Mouse (Mus musculus) gastrocnemius, adult 2 months (tissue): ENCODE measurements around the gene Rxrb. TPM values are rescaled to one million over a fixed set of nuclear protein-coding genes. Genes with fewer than 3 reads are reported as not detected.

Experiments used
- DNase-seq: peaks from one replicate; pipeline ENCODE4 v3.0.0; 2022
- H3K27ac ChIP-seq: fragments of 200-600 bp; 2 replicates; pipeline ENCODE4 v1.8.1; 2022; ENCODE audit warnings: mild to moderate bottlenecking
- H3K4me3 ChIP-seq: fragments of 200-600 bp; 2 replicates; pipeline ENCODE4 v1.8.1; 2022; ENCODE audit warnings: mild to moderate bottlenecking, moderate library complexity
- CTCF ChIP-seq: fragments of 200-600 bp; IDR thresholded peaks from 2 replicates; pipeline ENCODE4 v1.8.1; 2022; ENCODE audit warnings: antibody characterized with exemption, mild to moderate bottlenecking, moderate library complexity
- intact Hi-C: fragments of 180-260 bp; cut with DNase I; formaldehyde crosslinking; loops from one replicate; pipeline ENCODE4 v1.15.1; 2025
- microRNA-seq: library from miRNA; unstranded; fragments of <30 nt; microRNA quantifications from one replicate; pipeline ENCODE4 v1.2.0, GENCODE M21; 2021
- total RNA-seq, 2 experiments: library from RNA; stranded (reverse); gene quantifications; 2 replicates each; pipeline ENCODE4 v1.2.3; 2021

Gene Rxrb
- total RNA-seq, 2 experiments from 2014 or later, result 40.5 to 41.7 TPM

DNA sequence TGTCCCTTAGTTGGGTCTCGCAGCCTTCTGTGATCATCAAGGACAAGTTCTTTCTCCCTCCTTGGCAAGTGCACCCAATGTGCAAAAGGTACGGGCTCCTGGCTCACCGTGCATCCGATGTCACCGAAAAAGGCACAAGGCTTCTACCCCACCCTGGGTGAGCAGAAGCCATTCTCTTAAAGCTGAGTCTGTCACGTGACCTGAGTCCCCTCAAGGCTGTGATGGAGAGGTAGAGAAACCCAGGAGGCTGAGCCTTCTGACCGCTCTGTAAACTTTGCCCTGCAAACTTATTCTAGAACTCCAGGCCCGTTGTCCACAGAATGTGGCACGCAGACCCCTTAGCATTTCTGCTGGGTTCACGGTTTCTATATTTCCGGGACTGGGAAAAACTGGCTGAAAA is 47.4 kb downstream of the Rxrb start:
- no peak overlapping the region for H3K27ac ChIP-seq
- H3K4me3 ChIP-seq, result no peak overlapping the region
- intact Hi-C loops, result no loop called here
- no peak for DNase-seq
- no peak for TF ChIP-seq CTCF

DNA sequence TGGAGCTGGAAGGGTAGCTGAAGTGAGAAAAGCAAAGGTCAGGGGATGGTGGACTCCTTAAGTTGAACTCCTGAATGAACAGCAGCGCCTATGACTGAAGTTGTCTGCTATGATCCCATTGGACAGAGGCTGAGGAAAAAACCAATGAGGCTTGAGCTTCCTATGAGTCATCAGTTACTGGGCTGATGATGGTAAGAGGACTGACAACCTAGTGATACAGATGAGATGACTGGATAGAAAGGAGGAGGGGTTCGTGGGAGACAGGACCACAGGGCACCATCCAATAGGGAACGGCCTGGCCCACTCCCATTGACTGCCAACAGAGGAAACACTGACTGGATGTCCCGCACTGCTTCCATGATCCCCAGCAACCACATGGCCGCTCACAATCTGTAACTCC is 48.0 kb downstream of the Rxrb start:
- Histone ChIP-seq H3K4me3 (no peak overlapping the region), H3K27ac (no peak overlapping the region)
- DNase-seq, result no peak
- intact Hi-C loops, result no loop called here
- TF ChIP-seq CTCF, result no peak

DNA sequence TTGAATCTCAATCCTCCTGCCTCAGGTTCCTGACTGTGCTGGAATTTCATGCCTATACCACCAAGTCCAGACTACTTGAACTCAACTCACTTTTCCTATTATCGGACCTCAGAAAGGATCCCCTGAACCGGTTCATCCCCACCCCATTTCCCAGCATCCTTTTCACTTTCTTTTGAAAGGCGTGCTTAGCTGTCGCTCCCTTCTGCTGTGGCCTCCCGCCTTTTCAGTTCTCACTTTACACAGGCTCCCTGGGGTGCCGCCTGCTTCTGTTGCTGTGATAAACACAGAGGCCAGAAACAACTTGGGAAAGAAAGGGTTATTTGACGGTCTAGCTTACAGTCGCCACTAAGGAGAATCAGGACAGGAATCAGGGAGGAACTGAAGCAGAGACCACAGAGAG is 51.5 kb downstream of the Rxrb start:
- no peak for TF ChIP-seq CTCF
- H3K27ac ChIP-seq, result no peak overlapping the region
- DNase-seq, result no peak
- intact Hi-C loops, result no loop called here
- H3K4me3 ChIP-seq, result no peak overlapping the region

DNA sequence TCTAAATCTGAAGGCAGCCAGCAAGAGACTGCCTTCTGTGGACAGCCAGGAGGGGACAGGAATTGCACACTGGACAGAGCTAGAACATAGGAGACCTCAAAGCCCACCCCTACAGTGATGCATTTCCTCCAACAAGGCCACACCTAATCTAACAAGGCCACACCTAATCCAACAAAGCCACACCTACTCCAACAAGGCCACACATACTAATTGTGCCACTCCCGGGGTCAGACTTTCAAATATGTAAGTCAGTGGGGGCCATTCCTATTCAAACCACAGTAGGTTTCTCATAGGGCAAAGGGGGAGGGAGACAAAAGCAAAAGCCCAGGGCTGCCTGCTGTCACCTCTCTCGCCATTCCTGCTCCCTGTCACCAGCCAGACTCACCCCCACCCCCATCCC is 55.8 kb downstream of the Rxrb start:
- TF ChIP-seq CTCF, result no peak
- intact Hi-C loops, result no loop called here
- Histone ChIP-seq H3K27ac (no peak overlapping the region), H3K4me3 (no peak overlapping the region)
- DNase-seq, result no peak

Small RNAs within 50 kb of the gene (microRNA-seq; reads per million reads assigned to microRNA genes)
- not detected for gene Mir219a-1
- not detected for gene Mir219c

Other genes starting within 250 kb of the Rxrb start
- gene Angptl4, start 250.0 kb upstream of the Rxrb start, total RNA-seq, result 1 to 10 TPM; 1.4 to 5.9 TPM
- gene Kank3, start 221.3 kb upstream of the Rxrb start, total RNA-seq, result 10 to 100 TPM; 15.7 to 24.5 TPM
- 100 to 1,000 TPM; 541 to 640 TPM for gene Rps28, start 207.2 kb upstream of the Rxrb start, total RNA-seq
- 100 to 1,000 TPM; 351 to 407 TPM for gene Ndufa7, start 207.2 kb upstream of the Rxrb start, total RNA-seq
- 10 to 100 TPM; 13.8 to 16.1 TPM for gene Cd320, start 188.7 kb upstream of the Rxrb start, total RNA-seq
- gene Gm7029, start 158.0 kb upstream of the Rxrb start, total RNA-seq, result not detected
- under 1 TPM; 0.23 to 0.33 TPM for gene Kifc1, start 141.2 kb upstream of the Rxrb start, total RNA-seq
- not detected for gene Platr17, start 126.7 kb upstream of the Rxrb start, total RNA-seq
- gene Daxx, start 122.4 kb upstream of the Rxrb start, total RNA-seq, result 10 to 100 TPM; 13.3 to 13.9 TPM
- 10 to 100 TPM; 34.0 to 44.4 TPM for gene Tapbp, start 115.9 kb upstream of the Rxrb start, total RNA-seq
- gene Zbtb22, start 115.9 kb upstream of the Rxrb start, total RNA-seq, result 10 to 100 TPM; 14.5 to 14.8 TPM
- 10 to 100 TPM; 31.4 to 34.0 TPM for gene Rgl2, start 102.3 kb upstream of the Rxrb start, total RNA-seq
- 10 to 100 TPM; 51.2 to 67.6 TPM for gene Pfdn6, start 91.5 kb upstream of the Rxrb start, total RNA-seq
- 1 to 10 TPM; 8.6 to 8.8 TPM for gene Wdr46, start 91.2 kb upstream of the Rxrb start, total RNA-seq
- 1 to 10 TPM; 1.3 to 1.4 TPM for gene B3galt4, start 80.3 kb upstream of the Rxrb start, total RNA-seq
- gene Vps52, start 76.0 kb upstream of the Rxrb start, total RNA-seq, result 10 to 100 TPM; 31.7 to 33.4 TPM
- 100 to 1,000 TPM; 364 to 443 TPM for gene Rps18, start 75.8 kb upstream of the Rxrb start, total RNA-seq
- gene H2-K1, start 31.5 kb upstream of the Rxrb start, total RNA-seq, result 10 to 100 TPM; 28.2 to 41.1 TPM
- gene Ring1, start 7.1 kb upstream of the Rxrb start, total RNA-seq, result 10 to 100 TPM; 11.6 to 12.8 TPM
- gene H2-Ke6, start 3.8 kb upstream of the Rxrb start, total RNA-seq, result 10 to 100 TPM; 69.9 to 82.3 TPM
- gene Slc39a7, start 130 bp upstream of the Rxrb start, total RNA-seq, result 10 to 100 TPM; 44.6 to 49.5 TPM
- 1 to 10 TPM; 3.0 to 9.6 TPM for gene Col11a2, start 7.6 kb downstream of the Rxrb start, total RNA-seq
- gene H2-Oa, start 60.5 kb downstream of the Rxrb start, total RNA-seq, result not detected
- gene H2-DMa, start 87.7 kb downstream of the Rxrb start, total RNA-seq, result 1 to 10 TPM; 3.0 to 3.1 TPM
- 10 to 100 TPM; 70.3 to 88.9 TPM for gene Brd2, start 90.8 kb downstream of the Rxrb start, total RNA-seq
- under 1 TPM; 0.46 to 0.47 TPM for gene H2-DMb2, start 111.5 kb downstream of the Rxrb start, total RNA-seq
- gene H2-DMb1, start 121.3 kb downstream of the Rxrb start, total RNA-seq, result under 1 TPM; 0.38 to 0.61 TPM
- gene Tap1, start 155.7 kb downstream of the Rxrb start, total RNA-seq, result 1 to 10 TPM in 1 of 2 experiments, under 1 TPM in 1; 0.74 to 1.5 TPM
- gene Psmb9, start 156.0 kb downstream of the Rxrb start, total RNA-seq, result 1 to 10 TPM; 1.4 to 1.7 TPM
- gene Psmb8, start 165.9 kb downstream of the Rxrb start, total RNA-seq, result 1 to 10 TPM; 2.2 to 3.4 TPM
- 1 to 10 TPM; 4.9 to 7.5 TPM for gene Tap2, start 171.7 kb downstream of the Rxrb start, total RNA-seq
- under 1 TPM in 1 of 2 experiments, not detected in 1; 0.11 TPM for gene H2-Ob, start 207.1 kb downstream of the Rxrb start, total RNA-seq
- gene H2-Ab1, start 225.9 kb downstream of the Rxrb start, total RNA-seq, result 1 to 10 TPM; 3.1 to 4.7 TPM